Mouse (Mus musculus): ENCODE results near the gene Aph1a.
"Not testable (repeated sequence)": the region's sequence is repeated elsewhere in the genome, so short reads cannot be mapped to it uniquely, and the experiment has no call there.

The Aph1a gene

GRCm38 (mm10) chr3:95920532-95920931 lies 26.8 kb downstream of the Aph1a start:
- DNase-seq (ENCODE audit: low spot score) = not testable (repeated sequence)

- not testable (repeated sequence) for DNase-seq (ENCODE audit: low spot score)
Observed at GRCm38 (mm10) chr3:95923429-95923828, 29.7 kb downstream of the Aph1a start.

GRCm38 (mm10) chr3:95924185-95924584 lies 30.4 kb downstream of the Aph1a start:
- DNase-seq (ENCODE audit: low spot score) = no peak

GRCm38 (mm10) chr3:95925087-95925486 lies 31.3 kb downstream of the Aph1a start:
- no peak for DNase-seq (ENCODE audit: low spot score)

GRCm38 (mm10) chr3:95928261-95928657 lies 34.5 kb downstream of the Aph1a start:
- DNase-seq (ENCODE audit: low spot score) = no peak

DNA sequence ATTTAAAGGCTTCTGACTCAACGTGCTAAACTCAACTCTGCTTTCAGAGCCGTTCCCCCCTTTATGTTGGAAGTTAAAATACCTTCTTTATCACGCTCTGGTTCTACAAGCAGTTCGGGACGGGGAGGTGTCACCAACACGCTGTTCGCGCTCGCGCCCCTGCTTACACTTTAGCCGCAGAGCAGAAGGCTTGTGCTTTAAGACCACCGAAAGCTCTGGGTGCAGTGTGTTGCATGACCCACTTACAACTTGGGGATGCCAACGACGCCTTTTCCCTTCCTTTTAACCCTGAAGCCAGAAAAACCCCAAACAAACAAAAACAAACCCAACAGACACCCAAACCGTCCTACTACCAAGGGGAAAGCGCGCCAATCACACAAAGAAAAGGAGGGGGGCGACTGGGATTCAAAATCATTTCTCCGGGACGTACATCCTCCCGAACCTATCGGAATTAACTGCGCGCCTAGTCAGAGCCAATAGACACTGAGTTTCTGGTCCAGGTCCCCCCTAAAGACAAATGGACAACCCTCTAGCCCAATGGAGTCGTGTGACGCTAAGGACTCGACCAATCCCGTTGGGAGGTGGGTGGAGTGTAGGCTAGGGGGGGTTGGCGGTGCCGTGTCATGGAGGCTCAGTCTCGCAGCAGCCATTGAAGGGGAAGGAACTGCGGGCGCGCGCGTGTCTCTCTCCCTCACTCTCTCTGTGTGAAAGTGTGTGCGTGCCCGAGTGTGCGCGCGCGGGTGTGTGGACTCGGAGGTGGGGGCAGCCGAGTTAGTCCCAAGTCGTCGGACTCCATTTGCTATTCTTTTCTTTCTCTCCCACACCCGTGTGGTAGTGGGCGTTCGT lies 35.1 kb downstream of the Aph1a start, which contains the start of gene Anp32e:
Gene Anp32e (plus strand): TSS at position 589 of the 846 bp plus-strand sequence.
- peak; percentile 100 for DNase-seq (ENCODE audit: low spot score)

GRCm38 (mm10) chr3:95929581-95930470 lies 36.1 kb downstream of the Aph1a start:
- DNase-seq (ENCODE audit: low spot score) = peak; percentile 32

DNA sequence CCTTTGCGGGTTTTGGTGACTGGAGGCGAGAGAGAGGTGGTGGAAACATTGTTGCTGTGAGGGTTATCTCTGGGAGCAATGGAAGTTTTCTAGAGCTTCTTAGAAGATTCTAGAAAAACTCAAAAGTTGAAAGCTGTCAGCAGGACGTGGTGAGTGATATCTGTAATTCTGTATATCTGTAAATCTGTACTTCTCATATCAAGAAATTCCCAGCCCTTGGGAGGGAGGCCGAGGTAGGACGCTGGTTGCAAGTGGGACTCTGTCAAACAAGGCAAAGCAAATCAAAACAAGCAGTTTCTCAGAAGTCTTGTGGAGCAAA lies 36.7 kb downstream of the Aph1a start:
- DNase-seq (ENCODE audit: low spot score) = no peak

DNA sequence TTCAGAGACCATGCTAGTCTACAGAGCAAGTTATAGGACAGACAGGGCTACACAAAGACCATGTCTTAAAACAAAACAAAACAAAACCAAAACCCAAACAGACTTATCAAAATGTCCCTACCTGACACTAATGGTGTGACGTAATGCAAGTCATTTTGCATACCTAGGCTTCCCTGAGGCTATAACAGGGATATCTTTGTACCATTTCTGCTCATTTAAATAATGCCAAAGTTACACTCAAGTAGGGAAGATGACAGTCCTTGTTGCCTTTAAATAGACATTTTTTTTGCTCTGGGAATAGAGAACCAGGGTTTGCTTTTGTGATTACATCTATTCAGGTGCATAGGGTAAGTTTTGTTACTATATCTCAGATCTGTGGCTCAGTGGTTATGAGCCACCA lies 37.7 kb downstream of the Aph1a start:
- DNase-seq (ENCODE audit: low spot score) = no peak

DNA sequence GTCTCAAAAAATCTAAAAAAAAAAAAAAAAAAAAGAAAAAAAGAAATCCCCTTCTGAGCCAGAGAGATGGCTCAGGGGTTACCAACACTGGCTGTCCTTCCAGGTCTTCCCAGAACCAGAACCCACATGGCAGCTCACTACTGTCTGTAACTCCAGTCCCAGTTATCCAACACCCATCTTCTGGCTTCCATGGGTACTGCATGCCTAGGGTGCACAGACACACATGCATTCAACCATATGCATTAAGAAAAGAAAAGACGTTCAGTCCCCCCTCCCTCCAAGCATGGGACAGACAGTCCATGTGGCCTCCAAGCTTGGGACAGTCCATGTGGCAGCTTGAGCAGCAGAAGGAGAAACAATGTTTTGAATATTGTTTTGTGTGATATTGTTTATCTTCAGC lies 38.4 kb downstream of the Aph1a start:
- no peak for DNase-seq (ENCODE audit: low spot score)

DNA sequence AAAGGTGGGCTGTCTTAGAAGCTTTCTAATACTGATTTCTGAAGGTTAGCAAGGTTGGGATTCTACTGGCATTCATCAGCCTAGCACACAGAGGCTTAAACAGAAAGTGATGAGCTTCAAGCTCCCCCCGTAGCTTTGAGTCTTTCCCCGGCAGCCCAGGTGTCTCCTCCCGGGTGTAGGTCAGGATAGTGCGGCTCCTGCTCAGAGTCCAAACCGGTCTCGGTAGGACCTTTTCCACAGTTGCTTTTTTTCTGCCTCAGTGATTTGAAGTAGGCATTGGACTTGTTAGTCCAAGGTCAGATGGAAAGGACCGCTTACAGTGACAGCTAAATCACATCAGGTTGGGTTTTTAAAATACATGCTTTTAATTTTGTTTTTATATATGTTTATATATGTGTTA lies 38.8 kb downstream of the Aph1a start:
- no peak for DNase-seq (ENCODE audit: low spot score)

DNA sequence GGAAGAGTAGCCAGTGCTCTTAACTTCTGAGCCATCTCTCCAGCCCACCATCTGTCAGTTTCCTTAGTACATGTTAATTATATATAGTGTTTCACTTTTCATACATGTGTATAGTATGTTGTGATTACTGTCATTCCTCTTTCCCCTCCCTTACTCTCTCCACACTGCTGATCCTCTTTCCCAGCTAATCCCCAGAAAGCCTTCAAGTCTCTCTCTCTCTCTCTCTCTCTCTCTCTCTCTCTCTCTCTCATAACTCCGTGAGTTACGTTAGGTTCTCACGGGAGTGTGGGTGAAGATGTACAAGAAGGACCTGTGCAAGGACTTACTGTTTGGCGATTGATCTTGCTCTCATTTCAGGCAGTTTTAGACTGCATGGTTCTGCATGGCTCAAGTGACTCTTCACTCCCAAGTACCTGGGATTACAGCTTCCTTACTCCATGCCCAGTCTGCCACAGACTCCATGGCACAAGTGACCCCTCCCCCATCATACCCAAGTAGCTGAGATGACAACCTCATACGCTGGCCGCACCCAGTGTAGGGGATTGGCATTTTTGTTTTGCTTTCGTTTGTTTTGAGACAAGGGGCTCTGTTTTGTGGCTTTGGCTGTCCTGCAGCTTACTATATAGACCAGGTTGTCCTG lies 39.5 kb downstream of the Aph1a start:
- no peak for DNase-seq (ENCODE audit: low spot score)

- DNase-seq (ENCODE audit: low spot score) = no peak
Observed at GRCm38 (mm10) chr3:95934448-95934847, 40.7 kb downstream of the Aph1a start.

DNA sequence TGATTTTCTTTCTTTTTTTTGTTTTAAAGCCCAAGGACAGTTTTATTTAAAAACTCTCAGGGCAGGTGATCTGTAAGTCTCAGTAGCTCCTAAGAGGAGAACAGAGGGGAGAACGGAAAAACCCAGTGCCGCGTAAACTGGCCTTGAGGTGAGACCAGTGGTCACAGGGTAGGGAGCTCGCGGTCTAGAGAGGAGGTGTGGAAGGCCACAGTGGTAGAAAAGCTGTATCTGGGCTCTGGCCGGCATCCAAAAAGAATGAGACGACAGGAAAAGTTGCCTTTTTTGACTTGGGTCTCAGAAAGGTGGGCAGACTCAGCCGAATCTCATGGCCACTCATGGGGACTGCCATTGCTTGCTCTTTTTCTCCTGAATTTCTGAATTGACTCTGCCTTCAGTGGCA lies 44.4 kb downstream of the Aph1a start:
- DNase-seq (ENCODE audit: low spot score) = no peak

DNA sequence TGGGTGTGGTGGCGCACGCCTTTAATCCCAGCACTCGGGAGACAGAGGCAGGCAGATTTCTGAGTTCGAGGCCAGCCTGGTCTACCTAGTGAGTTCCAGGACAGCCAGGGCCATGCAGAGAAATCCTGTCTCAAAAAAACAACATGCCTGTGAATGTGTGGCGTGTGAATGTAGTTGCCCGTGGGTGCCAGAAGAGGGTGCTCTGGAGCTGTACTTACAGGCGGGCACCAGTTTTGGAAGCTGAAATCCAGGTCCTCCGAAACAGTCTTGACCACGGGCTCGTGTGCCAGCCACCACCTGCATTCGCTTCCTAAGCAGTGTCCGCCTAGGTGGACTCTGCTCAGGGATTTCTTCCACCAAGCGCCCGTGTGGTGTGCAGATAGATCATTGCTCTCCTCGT lies 45.1 kb downstream of the Aph1a start:
- no peak for DNase-seq (ENCODE audit: low spot score)

DNA sequence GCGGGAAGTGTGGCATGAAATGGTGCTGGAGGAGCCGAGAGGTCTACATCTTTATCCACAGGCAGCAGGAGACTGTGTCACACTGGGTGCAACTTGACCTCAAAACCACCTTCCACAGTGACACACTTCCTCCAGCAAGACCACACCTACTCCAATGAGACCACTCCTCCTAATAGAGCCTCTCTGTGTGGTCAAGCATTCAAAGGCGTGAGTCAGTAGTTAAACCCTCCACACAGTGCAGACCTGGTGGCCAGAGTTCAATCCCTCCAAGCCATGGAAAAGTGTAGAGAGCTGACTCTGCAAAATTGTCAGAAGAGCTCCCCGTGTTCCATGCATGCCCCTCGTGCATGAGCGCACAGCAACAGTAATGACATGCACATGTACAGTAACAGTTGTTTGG lies 49.0 kb downstream of the Aph1a start:
- DNase-seq (ENCODE audit: low spot score) = no peak

DNA sequence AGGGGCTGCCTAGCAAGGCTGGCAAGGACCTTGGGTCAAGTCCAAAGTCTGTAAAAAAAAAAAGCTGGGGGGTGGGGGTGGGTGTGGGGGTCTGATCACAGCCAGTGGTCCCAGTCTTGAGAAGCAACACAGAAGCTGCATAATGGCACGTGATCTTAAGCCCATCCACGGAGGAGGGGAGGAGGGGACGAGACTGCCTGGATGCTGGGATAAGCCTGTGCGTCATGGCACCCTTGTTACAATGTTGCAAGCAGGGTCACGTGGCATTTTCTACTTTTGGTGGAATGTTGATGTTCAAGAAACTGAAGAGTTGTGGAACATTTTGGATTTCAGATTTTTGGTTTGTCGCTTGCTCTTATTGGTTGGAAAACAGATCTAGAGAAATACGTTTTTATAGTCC lies 49.5 kb downstream of the Aph1a start:
- DNase-seq (ENCODE audit: low spot score) = no peak

DNA sequence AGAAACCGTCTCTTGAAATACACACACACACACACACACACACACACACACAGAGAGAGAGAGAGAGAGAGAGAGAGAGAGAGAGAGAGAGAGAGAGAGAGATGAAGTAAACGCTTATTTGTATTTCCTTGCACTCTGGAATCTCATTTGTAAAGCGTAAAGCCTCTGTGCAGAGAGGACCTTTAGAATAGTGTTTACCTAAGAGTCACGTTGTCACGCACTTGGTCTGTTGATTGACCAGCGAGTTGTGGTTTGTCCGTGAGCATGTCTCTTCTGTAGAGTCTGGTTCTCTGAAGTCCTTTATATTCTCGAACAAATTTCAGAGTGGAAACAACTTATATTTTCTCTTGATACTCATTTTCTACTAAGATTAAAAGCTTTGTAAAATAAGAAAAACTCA lies 51.0 kb downstream of the Aph1a start:
- no peak for DNase-seq (ENCODE audit: low spot score)

DNA sequence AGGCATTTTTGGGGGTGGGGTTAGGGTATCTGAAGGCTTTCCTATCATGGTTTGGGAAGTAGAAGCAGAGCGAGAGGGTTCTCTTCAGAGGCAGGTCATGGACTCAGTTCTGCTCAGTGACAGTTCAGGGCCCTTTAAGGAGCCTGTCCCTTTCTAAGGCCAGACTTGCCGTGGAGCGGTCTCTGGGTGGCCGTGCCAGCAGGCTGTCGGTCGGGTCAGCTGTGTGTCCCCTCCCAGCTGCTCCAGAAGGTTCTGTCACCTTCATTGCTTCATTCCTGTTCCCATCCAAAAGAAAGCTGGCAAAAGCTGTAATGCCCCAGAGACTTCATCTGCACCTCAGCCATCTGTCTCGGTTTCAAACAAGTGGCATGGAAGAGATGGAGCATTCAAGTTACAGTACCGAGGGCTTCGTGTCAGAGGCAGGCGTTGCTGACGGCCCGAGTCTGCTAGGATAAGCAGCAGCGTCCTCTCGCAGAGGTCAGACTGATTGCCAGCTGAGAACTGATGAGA lies 52.0 kb downstream of the Aph1a start:
- DNase-seq (ENCODE audit: low spot score) = no peak
